Mouse (Mus musculus) naive thymus-derived CD4-positive, alpha-beta T cell, adult 2 months (primary cell): ENCODE data around the gene Teddm3.
"Not testable (repeated sequence)": the region's sequence is repeated elsewhere in the genome, so short reads cannot be mapped to it uniquely, and the experiment has no call there.

ENCODE experiments used
- DNase-seq: peaks from one replicate; pipeline ENCODE4 v3.0.0-alpha.2; 2011; ENCODE audit warnings: low read depth

Gene Teddm3

GRCm38 (mm10) chr16:21153900-21154299 is at the start of gene Teddm3:
Gene Teddm3, minus strand, starts transcription at chr16:21154000.
- DNase-seq, result not testable (repeated sequence)

GRCm38 (mm10) chr16:21202731-21203130 is 48.9 kb upstream of the Teddm3 start:
- DNase-seq, result no peak

GRCm38 (mm10) chr16:21199426-21199825 is 45.6 kb upstream of the Teddm3 start:
- no peak for DNase-seq

- DNase-seq, result peak; percentile 7
Observed at GRCm38 (mm10) chr16:21198529-21198928, 44.7 kb upstream of the Teddm3 start.

GRCm38 (mm10) chr16:21198006-21198405 is 44.2 kb upstream of the Teddm3 start:
- no peak for DNase-seq

GRCm38 (mm10) chr16:21197542-21197941 is 43.7 kb upstream of the Teddm3 start:
- no peak for DNase-seq

- DNase-seq, result no peak
Observed at GRCm38 (mm10) chr16:21196576-21196975, 42.8 kb upstream of the Teddm3 start.

GRCm38 (mm10) chr16:21195260-21195866 is 41.6 kb upstream of the Teddm3 start:
- no peak for DNase-seq

- DNase-seq, result no peak
Observed at GRCm38 (mm10) chr16:21194182-21194581, 40.4 kb upstream of the Teddm3 start.

GRCm38 (mm10) chr16:21192509-21193354 is 38.9 kb upstream of the Teddm3 start:
- peak; percentile 56 for DNase-seq

GRCm38 (mm10) chr16:21191569-21191968 is 37.8 kb upstream of the Teddm3 start:
- no peak for DNase-seq

GRCm38 (mm10) chr16:21188345-21188744 is 34.5 kb upstream of the Teddm3 start:
- no peak for DNase-seq

GRCm38 (mm10) chr16:21187568-21187967 is 33.8 kb upstream of the Teddm3 start:
- no peak for DNase-seq

- DNase-seq, result no peak
Observed at GRCm38 (mm10) chr16:21184697-21185096, 30.9 kb upstream of the Teddm3 start.

- DNase-seq, result no peak
Observed at GRCm38 (mm10) chr16:21182108-21182507, 28.3 kb upstream of the Teddm3 start.

- DNase-seq, result no peak
Observed at GRCm38 (mm10) chr16:21175236-21175635, 21.4 kb upstream of the Teddm3 start.

GRCm38 (mm10) chr16:21168730-21169129 is 14.9 kb upstream of the Teddm3 start:
- DNase-seq, result no peak

- peak; percentile 15 for DNase-seq
Observed at GRCm38 (mm10) chr16:21165343-21166220, 11.8 kb upstream of the Teddm3 start.

GRCm38 (mm10) chr16:21163423-21163822 is 9.6 kb upstream of the Teddm3 start:
- DNase-seq, result not testable (repeated sequence)

GRCm38 (mm10) chr16:21159226-21159625 is 5.4 kb upstream of the Teddm3 start:
- not testable (repeated sequence) for DNase-seq

- not testable (repeated sequence) for DNase-seq
Observed at GRCm38 (mm10) chr16:21156261-21156660, 2.5 kb upstream of the Teddm3 start.
